In the genomic region with DNA sequence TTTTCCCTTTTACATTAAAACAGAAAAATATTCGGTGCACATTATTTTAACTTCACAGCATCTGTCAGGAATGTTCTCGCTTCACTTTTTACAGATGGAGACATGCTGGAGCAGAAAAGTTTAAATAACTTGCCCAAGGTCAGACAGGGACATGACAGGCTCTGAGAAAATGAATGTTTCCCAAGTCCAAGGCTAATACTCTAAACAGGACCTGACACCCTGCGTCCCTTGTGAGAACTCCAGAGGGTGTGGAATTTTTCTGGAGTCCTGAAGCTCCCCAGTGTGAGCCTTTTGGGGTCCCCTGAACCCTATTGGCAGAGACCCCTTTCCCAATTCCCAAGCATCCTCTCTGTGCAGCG, we compare ENCODE assay signal across 12 mouse cellular contexts. TPM values are rescaled to one million over a fixed set of nuclear protein-coding genes. Genes with fewer than 3 reads are reported as not detected.
DNase-seq lines count a peak whose midpoint lies in the region; ATAC-seq lines count a peak whose summit lies in the region.
"Had no signal": no experiment of that assay in that cellular context is flagged by ENCODE, and none has a peak within 500 bp of the region (broad histone marks: within the 10 kb centered on the region; RNA-seq: fewer than 3 reads in every experiment).

No protein-coding gene starts in this region.

- WGBS in kidney, embryonic 15.5 days, result 18% methylated on average over 4 of the region's 4 CpGs
- WGBS in embryonic facial prominence, embryonic 14.5 days, result 17% methylated on average over 4 of the region's 4 CpGs
- 23% methylated on average over 4 of the region's 4 CpGs for WGBS in hindbrain, embryonic 16.5 days
- WGBS in midbrain, embryonic 15.5 days, result 19% methylated on average over 4 of the region's 4 CpGs

- peaks cover 12% of the 10 kb centered on the region for H3K4me1 ChIP-seq in kidney, embryonic 15.5 days
- no peaks in the 10 kb centered on the region for H3K4me1 ChIP-seq in embryonic facial prominence, embryonic 14.5 days (ENCODE audit: control insufficient read depth, insufficient read depth, low read length)
- H3K4me1 ChIP-seq in hindbrain, embryonic 16.5 days (ENCODE audit: control insufficient read depth, insufficient read depth, low read depth, low read length), result peaks cover 5% of the 10 kb centered on the region
- peaks cover 12% of the 10 kb centered on the region; the same call in 1 of the 2 replicates for H3K4me1 ChIP-seq in midbrain, embryonic 15.5 days

- no peaks in the 10 kb centered on the region for H3K36me3 ChIP-seq in kidney, embryonic 15.5 days
- no peaks in the 10 kb centered on the region for H3K36me3 ChIP-seq in embryonic facial prominence, embryonic 14.5 days (ENCODE audit: control insufficient read depth, insufficient read depth, low read length)
- no peaks in the 10 kb centered on the region for H3K36me3 ChIP-seq in hindbrain, embryonic 16.5 days (ENCODE audit: control insufficient read depth, insufficient read depth, low read length)
- no peaks in the 10 kb centered on the region for H3K36me3 ChIP-seq in midbrain, embryonic 15.5 days (replicated peaks)

- peaks cover 45% of the 10 kb centered on the region for H3K27me3 ChIP-seq in kidney, embryonic 15.5 days
- peaks cover 45% of the 10 kb centered on the region for H3K27me3 ChIP-seq in embryonic facial prominence, embryonic 14.5 days (replicated peaks; ENCODE audit: control insufficient read depth, insufficient read depth, low read length)
- peaks cover 10% of the 10 kb centered on the region for H3K27me3 ChIP-seq in hindbrain, embryonic 16.5 days (replicated peaks; ENCODE audit: control insufficient read depth, insufficient read depth, low read length)
- H3K27me3 ChIP-seq in midbrain, embryonic 15.5 days (replicated peaks), result peaks cover 31% of the 10 kb centered on the region

- H3K9me3 ChIP-seq in kidney, embryonic 15.5 days (replicated peaks), result no peaks in the 10 kb centered on the region
- H3K9me3 ChIP-seq in embryonic facial prominence, embryonic 14.5 days (ENCODE audit: control insufficient read depth, low read length), result no peaks in the 10 kb centered on the region
- H3K9me3 ChIP-seq in hindbrain, embryonic 16.5 days (ENCODE audit: control insufficient read depth, low read length), result no peaks in the 10 kb centered on the region
- no peaks in the 10 kb centered on the region for H3K9me3 ChIP-seq in midbrain, embryonic 15.5 days

- H3K27ac ChIP-seq in kidney, embryonic 15.5 days, result no peak overlapping the region
- H3K27ac ChIP-seq in embryonic facial prominence, embryonic 14.5 days (replicated peaks; ENCODE audit: low read depth, low read length), result no peak overlapping the region
- no peak overlapping the region for H3K27ac ChIP-seq in hindbrain, embryonic 16.5 days (ENCODE audit: low read depth, low read length)
- no peak overlapping the region for H3K27ac ChIP-seq in midbrain, embryonic 15.5 days

- peak overlapping the region; percentile 45 for H3K9ac ChIP-seq in kidney, embryonic 15.5 days
- peak overlapping the region; percentile 67 for H3K9ac ChIP-seq in embryonic facial prominence, embryonic 14.5 days (ENCODE audit: low read depth, low read length)
- peak overlapping the region; percentile 75 for H3K9ac ChIP-seq in hindbrain, embryonic 16.5 days (ENCODE audit: low read depth, low read length)
- H3K9ac ChIP-seq in midbrain, embryonic 15.5 days, result peak overlapping the region; percentile 54

- no peak for DNase-seq in kidney, adult 11 months
- no peak for DNase-seq in embryonic facial prominence, embryonic 14.5 days (ENCODE audit: low spot score)
- DNase-seq in cerebellum, postnatal 25 days, result no peak
- DNase-seq in cerebellum, adult 11-12 months, result no peak
- DNase-seq: cerebellum, adult 11 months; kidney, adult 9 months had no signal

- peak overlapping the region; percentile 92 for H3K4me2 ChIP-seq in kidney, embryonic 15.5 days
- peak overlapping the region; percentile 94 for H3K4me2 ChIP-seq in embryonic facial prominence, embryonic 14.5 days (ENCODE audit: low read depth, low read length)
- peak overlapping the region; percentile 87 for H3K4me2 ChIP-seq in hindbrain, embryonic 16.5 days (ENCODE audit: low read length)
- peak overlapping the region; percentile 97 for H3K4me2 ChIP-seq in midbrain, embryonic 15.5 days

- no peak for ATAC-seq in kidney, embryonic 15.5 days (replicated peaks; ENCODE audit: low FRiP score)
- ATAC-seq in embryonic facial prominence, embryonic 14.5 days (ENCODE audit: low read depth), result 0 out of 2 replicates have a peak, but pooled peaks have one; percentile 6
- no peak for ATAC-seq in hindbrain, embryonic 16.5 days
- no peak for ATAC-seq in midbrain, embryonic 15.5 days (replicated peaks)
- no peak for ATAC-seq in monocyte, adult 5-6 weeks (replicated peaks; ENCODE audit: insufficient number of reproducible peaks, low FRiP score, low TSS enrichment, poor library complexity, severe bottlenecking)

- H3K4me3 ChIP-seq in kidney, embryonic 15.5 days (replicated peaks), result peak overlapping the region; percentile 57
- peak overlapping the region; percentile 55 for H3K4me3 ChIP-seq in embryonic facial prominence, embryonic 14.5 days (ENCODE audit: low read depth, low read length)
- peak overlapping the region; percentile 63 for H3K4me3 ChIP-seq in hindbrain, embryonic 16.5 days (ENCODE audit: low read length)
- peak overlapping the region; percentile 58 for H3K4me3 ChIP-seq in midbrain, embryonic 15.5 days
- H3K4me3 ChIP-seq: myocyte had no signal

RNA-seq across cellular contexts. Expression of a gene that starts 0.5 kb away (rescaled TPM):
- polyA plus RNA-seq in kidney, embryonic 15.5 days (2015; fragmentation: Nextera tagmentation; extraction: Ambion mirVana), result 4.9 and 5.4 TPM in 2 replicates
- polyA plus RNA-seq in embryonic facial prominence, embryonic 14.5 days (2014; fragmentation: Nextera tagmentation; extraction: Ambion mirVana), result 1.0 and 2.3 TPM in 2 replicates
- polyA plus RNA-seq in hindbrain, embryonic 16.5 days (2015; fragmentation: Nextera tagmentation; extraction: Ambion mirVana), result 10.6 and 11.9 TPM in 2 replicates
- 7.0 and 8.5 TPM in 2 replicates for polyA plus RNA-seq in midbrain, embryonic 15.5 days (2015; fragmentation: Nextera tagmentation; extraction: Ambion mirVana)
- not detected in 3 replicates for total RNA-seq in monocyte, adult 5-6 weeks (2017)
- total RNA-seq: MEL had no signal
- polyA plus RNA-seq: myocyte had no signal
